8 mouse cellular contexts compared by ENCODE assay signal in genomic region chr17:30575941-30576773, GRCm38 (mm10). TPM values are rescaled to one million over a fixed set of nuclear protein-coding genes. Genes with fewer than 3 reads are reported as not detected.
A peak's percentile ranks its signal among the peaks of the same experiment; 100 is the strongest.
DNase-seq lines count a peak whose midpoint lies in the region; ATAC-seq and TF ChIP-seq lines count a peak whose summit lies in the region.

TSS of gene Btbd9 (minus strand) at chr17:30576488.

- H3K27me3 ChIP-seq in E14TG2a.4 (ENCODE audit: insufficient read depth, low read length), result peaks cover 27% of the 10 kb centered on the region
- no peaks in the 10 kb centered on the region for H3K27me3 ChIP-seq in forebrain, embryonic 13.5 days
- H3K27me3 ChIP-seq in liver, postnatal 0 days (ENCODE audit: insufficient read depth, low read length), result no peaks in the 10 kb centered on the region
- H3K27me3 ChIP-seq in neural tube, embryonic 14.5 days (ENCODE audit: control insufficient read depth, insufficient read depth, low read length), result no peaks in the 10 kb centered on the region

- peak within 1 kb of the TSS; percentile 69 for H3K9ac ChIP-seq in forebrain, embryonic 13.5 days
- H3K9ac ChIP-seq in liver, postnatal 0 days (replicated peaks), result peak within 1 kb of the TSS; percentile 68
- H3K9ac ChIP-seq in neural tube, embryonic 14.5 days (replicated peaks; ENCODE audit: low read depth, low read length), result peak within 1 kb of the TSS; percentile 88

- ATAC-seq in forebrain, embryonic 13.5 days, result peak; percentile 94
- ATAC-seq in liver, postnatal 0 days, result peak; percentile 92
- ATAC-seq in neural tube, embryonic 14.5 days (ENCODE audit: low read depth), result peak; percentile 94

- peak within 1 kb of the TSS; percentile 80 for H3K27ac ChIP-seq in forebrain, embryonic 13.5 days
- H3K27ac ChIP-seq in liver, postnatal 0 days (ENCODE audit: low read depth), result peak within 1 kb of the TSS; percentile 83
- peak within 1 kb of the TSS; percentile 96 for H3K27ac ChIP-seq in neural tube, embryonic 14.5 days (ENCODE audit: low read depth, low read length)

- peaks cover 12% of the 10 kb centered on the region; the same call in 1 of the 2 replicates for H3K36me3 ChIP-seq in E14TG2a.4 (ENCODE audit: insufficient read depth, low read length)
- no peaks in the 10 kb centered on the region for H3K36me3 ChIP-seq in forebrain, embryonic 13.5 days (ENCODE audit: poor library complexity, severe bottlenecking)
- no peaks in the 10 kb centered on the region for H3K36me3 ChIP-seq in liver, postnatal 0 days (replicated peaks; ENCODE audit: insufficient read depth, low read length)
- H3K36me3 ChIP-seq in neural tube, embryonic 14.5 days (ENCODE audit: control insufficient read depth, insufficient read depth, low read length), result no peaks in the 10 kb centered on the region

- peak within 1 kb of the TSS; percentile 88 for H3K4me3 ChIP-seq in E14TG2a.4 (replicated peaks; ENCODE audit: low read length)
- H3K4me3 ChIP-seq in forebrain, embryonic 13.5 days, result peak within 1 kb of the TSS; percentile 52
- H3K4me3 ChIP-seq in liver, postnatal 0 days (ENCODE audit: low read depth, low read length), result peak within 1 kb of the TSS; percentile 67
- H3K4me3 ChIP-seq in neural tube, embryonic 14.5 days (ENCODE audit: low read depth, low read length), result peak within 1 kb of the TSS; percentile 74

- H3K9me3 ChIP-seq in E14TG2a.4 (ENCODE audit: low read length), result no peaks in the 10 kb centered on the region
- H3K9me3 ChIP-seq in forebrain, embryonic 13.5 days (replicated peaks), result no peaks in the 10 kb centered on the region
- no peaks in the 10 kb centered on the region for H3K9me3 ChIP-seq in liver, postnatal 0 days (ENCODE audit: low read length)
- H3K9me3 ChIP-seq in neural tube, embryonic 14.5 days (ENCODE audit: control insufficient read depth, low read length), result no peaks in the 10 kb centered on the region

- DNase-seq in c-Kit-positive CD71-positive TER-119-positive erythroid progenitor cells, embryonic 14.5 days (ENCODE audit: low spot score), result peak; percentile 97
- DNase-seq in heart, postnatal 10 days, result peak; percentile 96 to 97
- DNase-seq in large intestine, adult 2 months (ENCODE audit: low read depth, low spot score), result no peak
- peak; percentile 92 for DNase-seq in liver, postnatal 0 days
- peak; percentile 95 for DNase-seq in testis, postnatal 10 days (ENCODE audit: low spot score)

- TF ChIP-seq CTCF in E14TG2a.4 (conservative IDR thresholded peaks at IDR 0.05; ENCODE audit: low read length), result no peak
- TF ChIP-seq CTCF in liver, postnatal 0 days (IDR thresholded peaks at IDR 0.05; ENCODE audit: low read depth), result no peak

- intact Hi-C loops in heart, postnatal 10 days (cut with DNase I), result loop anchor here (1.0 kb wide), 1 partner anchor 36 kb away; no protein-coding TSS in a partner anchor

- under 1% methylated on average over 73 of the region's 94 CpGs for WGBS in forebrain, embryonic 13.5 days
- under 1% methylated on average over 79 of the region's 94 CpGs for WGBS in large intestine, adult 2 months
- WGBS in liver, postnatal 0 days (ENCODE audit: insufficient replicate concordance), result under 1% methylated on average over 69 of the region's 94 CpGs
- WGBS in neural tube, embryonic 14.5 days, result under 1% methylated on average over 68 of the region's 94 CpGs

- peak within 1 kb of the TSS; percentile 61 for H3K4me2 ChIP-seq in forebrain, embryonic 13.5 days
- peak within 1 kb of the TSS; percentile 82 for H3K4me2 ChIP-seq in liver, postnatal 0 days (ENCODE audit: low read depth, low read length)
- H3K4me2 ChIP-seq in neural tube, embryonic 14.5 days (ENCODE audit: low read depth, low read length), result peak within 1 kb of the TSS; percentile 84

- no peak for TF ChIP-seq EP300 in liver, postnatal 0 days (IDR thresholded peaks at IDR 0.05; ENCODE audit: low read depth)

- peaks cover 31% of the 10 kb centered on the region for H3K4me1 ChIP-seq in E14TG2a.4 (replicated peaks; ENCODE audit: low read depth, low read length)
- peaks cover 24% of the 10 kb centered on the region for H3K4me1 ChIP-seq in forebrain, embryonic 13.5 days
- peaks cover 24% of the 10 kb centered on the region for H3K4me1 ChIP-seq in liver, postnatal 0 days (ENCODE audit: insufficient read depth)
- H3K4me1 ChIP-seq in neural tube, embryonic 14.5 days (ENCODE audit: control insufficient read depth, insufficient read depth, low read length), result peaks cover 14% of the 10 kb centered on the region

RNA-seq across cellular contexts. Expression of gene Btbd9, which starts in this region (rescaled TPM):
- 111 and 116 TPM in 2 replicates for polyA plus RNA-seq in forebrain, embryonic 13.5 days (2015; fragmentation: Nextera tagmentation; extraction: Ambion mirVana)
- 10 to 100 TPM; 30.9 to 34.0 TPM for total RNA-seq in heart, postnatal 10 days (2021)
- 13.5 and 19.9 TPM in 2 replicates for polyA plus RNA-seq in large intestine, adult 2 months (2012; rRNA removed)
- 16.5 and 17.2 TPM in 2 replicates for polyA plus RNA-seq in liver, postnatal 0 days (2015; fragmentation: Nextera tagmentation; extraction: Ambion mirVana)
- polyA plus RNA-seq in neural tube, embryonic 14.5 days (2014; fragmentation: Nextera tagmentation; extraction: Ambion mirVana), result 127 and 130 TPM in 2 replicates
